Mouse (Mus musculus) thymus, adult 2 months (tissue): ENCODE data around the gene Trim66. TPM values are rescaled to one million over a fixed set of nuclear protein-coding genes. Genes with fewer than 3 reads are reported as not detected.

Experiments used
- DNase-seq: peaks from one replicate; pipeline ENCODE4 v3.0.0; 2021
- H3K27ac ChIP-seq: fragments of 200-500 bp; 2 replicates; pipeline ENCODE4 v1.5.1; 2012; ENCODE audit warnings: low read length, control low read depth; ENCODE audit not compliant: control insufficient read depth, insufficient read depth
- H3K27me3 ChIP-seq: fragments of 200-500 bp; 2 replicates; pipeline ENCODE4 v1.6.1; 2012; ENCODE audit warnings: mild to moderate bottlenecking, low read length, moderate library complexity, mixed read lengths; ENCODE audit not compliant: control insufficient read depth, insufficient read depth
- H3K36me3 ChIP-seq: fragments of 200-500 bp; 2 replicates; pipeline ENCODE4 v1.6.1; 2012; ENCODE audit warnings: mild to moderate bottlenecking, low read length, moderate library complexity; ENCODE audit not compliant: control insufficient read depth, insufficient read depth
- H3K4me1 ChIP-seq: fragments of 200-500 bp; replicated peaks from 2 replicates; pipeline ENCODE4 v1.6.1; 2012; ENCODE audit warnings: low read length; ENCODE audit not compliant: control insufficient read depth, insufficient read depth
- H3K4me3 ChIP-seq: fragments of 200-500 bp; 2 replicates; pipeline ENCODE4 v1.5.1; 2012; ENCODE audit warnings: mild to moderate bottlenecking, low read length, control low read depth, moderate library complexity; ENCODE audit not compliant: control insufficient read depth, insufficient read depth
- CTCF ChIP-seq: fragments of 200-500 bp; IDR thresholded peaks from 2 replicates; pipeline ENCODE4 v1.5.1; 2012; ENCODE audit warnings: mild to moderate bottlenecking, control low read depth, low read length, moderate library complexity, borderline replicate concordance; ENCODE audit not compliant: control insufficient read depth, poor library complexity, insufficient read depth; ENCODE audit errors: extremely low read depth
- POLR2A ChIP-seq: fragments of 200-500 bp; IDR thresholded peaks from 2 replicates; pipeline ENCODE4 v1.6.1; 2012; ENCODE audit warnings: mild to moderate bottlenecking, low read length, control low read depth, moderate library complexity; ENCODE audit not compliant: control insufficient read depth, poor library complexity, insufficient read depth; ENCODE audit errors: extremely low read depth
- WGBS: fragments of 180-500 bp; shearing (Covaris S2); methylation state at CpG from one replicate; pipeline ENCODE4 v1.1.7; 2018; 5-methylcytosine and 5-hydroxymethylcytosine counted together
- polyA plus RNA-seq: library from polyadenylated mRNA; depleted of rRNA; stranded (reverse); fragments of >200 nt; gene quantifications from 2 replicates; pipeline ENCODE4 v1.2.3, GENCODE M21; 2012

Trim66 gene
- polyA plus RNA-seq, 1 experiment = 0.49 TPM

- Histone ChIP-seq H3K4me3 (no peak overlapping the region), H3K36me3 (no peaks in the 10 kb centered on the region), H3K4me1 (no peaks in the 10 kb centered on the region), H3K27ac (no peak overlapping the region), H3K27me3 (no peaks in the 10 kb centered on the region)
- TF ChIP-seq CTCF (no peak), POLR2A (no peak)
- DNase-seq = no peak
These were observed 33.0 kb upstream of the Trim66 start for GRCm38 (mm10) chr7:109540902-109541301.

- 90% methylated on average over 4 of the region's 4 CpGs for WGBS
- no peak for TF ChIP-seq CTCF
- Histone ChIP-seq H3K4me3 (no peak overlapping the region), H3K27ac (no peak overlapping the region), H3K36me3 (no peaks in the 10 kb centered on the region), H3K27me3 (no peaks in the 10 kb centered on the region), H3K4me1 (no peaks in the 10 kb centered on the region)
- DNase-seq = no peak
These were observed 28.6 kb upstream of the Trim66 start for GRCm38 (mm10) chr7:109536451-109536946.

- H3K27me3 ChIP-seq = no peaks in the 10 kb centered on the region
- no peaks in the 10 kb centered on the region for H3K36me3 ChIP-seq
- DNase-seq = no peak
- H3K4me3 ChIP-seq = no peak overlapping the region
- 97% methylated on average over 3 of the region's 3 CpGs for WGBS
- no peaks in the 10 kb centered on the region for H3K4me1 ChIP-seq
- no peak for TF ChIP-seq CTCF
- no peak for TF ChIP-seq POLR2A
- H3K27ac ChIP-seq = no peak overlapping the region
These were observed 27.0 kb upstream of the Trim66 start for GRCm38 (mm10) chr7:109534921-109535320.

- H3K4me3 ChIP-seq = no peak overlapping the region
- no peak for DNase-seq
- no peak for TF ChIP-seq CTCF
- no peak for TF ChIP-seq POLR2A
- H3K36me3 ChIP-seq = no peaks in the 10 kb centered on the region
- H3K27ac ChIP-seq = no peak overlapping the region
- WGBS = 97% methylated on average over 4 of the region's 4 CpGs
- no peaks in the 10 kb centered on the region for H3K27me3 ChIP-seq
- H3K4me1 ChIP-seq = no peaks in the 10 kb centered on the region
These were observed 26.0 kb upstream of the Trim66 start for GRCm38 (mm10) chr7:109533888-109534287.

- no peak overlapping the region for H3K4me3 ChIP-seq
- no peaks in the 10 kb centered on the region for H3K36me3 ChIP-seq
- TF ChIP-seq CTCF = no peak
- TF ChIP-seq POLR2A = no peak
- H3K4me1 ChIP-seq = no peaks in the 10 kb centered on the region
- H3K27me3 ChIP-seq = no peaks in the 10 kb centered on the region
- H3K27ac ChIP-seq = no peak overlapping the region
- no peak for DNase-seq
- 86% methylated on average over 4 of the region's 4 CpGs for WGBS
These were observed 25.2 kb upstream of the Trim66 start for GRCm38 (mm10) chr7:109533129-109533528.

GRCm38 (mm10) chr7:109532691-109533090, 24.8 kb upstream of the Trim66 start:
- no peaks in the 10 kb centered on the region for H3K27me3 ChIP-seq
- no peak for DNase-seq
- no peaks in the 10 kb centered on the region for H3K36me3 ChIP-seq
- no peak for TF ChIP-seq CTCF
- TF ChIP-seq POLR2A = no peak
- H3K27ac ChIP-seq = no peak overlapping the region
- H3K4me3 ChIP-seq = no peak overlapping the region
- no peaks in the 10 kb centered on the region for H3K4me1 ChIP-seq
- 91% methylated on average over 3 of the region's 3 CpGs for WGBS

GRCm38 (mm10) chr7:109531501-109531900, 23.6 kb upstream of the Trim66 start:
- DNase-seq = no peak
- H3K27ac ChIP-seq = no peak overlapping the region
- H3K4me3 ChIP-seq = no peak overlapping the region
- no peaks in the 10 kb centered on the region for H3K27me3 ChIP-seq
- TF ChIP-seq CTCF (no peak), POLR2A (no peak)
- H3K36me3 ChIP-seq = no peaks in the 10 kb centered on the region
- 81% methylated on average over 5 of the region's 5 CpGs for WGBS
- H3K4me1 ChIP-seq = no peaks in the 10 kb centered on the region
